Mouse (Mus musculus): ENCODE results near the gene Nectin1. TPM values are rescaled to one million over a fixed set of nuclear protein-coding genes. Genes with fewer than 3 reads are reported as not detected.

The Nectin1 gene
- polyA plus RNA-seq, 1 experiment from 2014 or later = 4.7 TPM

- no peak overlapping the region for H3K4me3 ChIP-seq (ENCODE audit: low read depth, low read length)
- H3K4me2 ChIP-seq (replicated peaks; ENCODE audit: low read depth) = 0 out of 2 replicates have a peak overlapping the region, but pooled peaks have one; percentile 21
- no peaks in the 10 kb centered on the region for H3K9me3 ChIP-seq (ENCODE audit: control insufficient read depth)
- peaks cover 9% of the 10 kb centered on the region for H3K4me1 ChIP-seq (replicated peaks; ENCODE audit: control insufficient read depth, insufficient read depth, low read length)
- peak overlapping the region; percentile 71; the same call in 1 of the 2 replicates for H3K27ac ChIP-seq (ENCODE audit: low read depth, low read length)
- WGBS = 6% methylated on average over 10 of the region's 10 CpGs
- H3K9ac ChIP-seq (ENCODE audit: low read depth, low read length) = no peak overlapping the region
- no peaks in the 10 kb centered on the region for H3K36me3 ChIP-seq (ENCODE audit: control insufficient read depth, insufficient read depth)
- ATAC-seq = peak; percentile 94
- no peak for TF ChIP-seq CTCF (IDR thresholded peaks at IDR 0.05; ENCODE audit: low read depth)
- H3K27me3 ChIP-seq (replicated peaks; ENCODE audit: control insufficient read depth, insufficient read depth, low read length) = no peaks in the 10 kb centered on the region
Observed at GRCm38 (mm10) chr9:43729450-43730266, 14.1 kb upstream of the Nectin1 start.

- no peak overlapping the region for H3K4me3 ChIP-seq (ENCODE audit: low read depth, low read length)
- H3K4me2 ChIP-seq (replicated peaks; ENCODE audit: low read depth) = no peak overlapping the region
- peaks cover 9% of the 10 kb centered on the region for H3K4me1 ChIP-seq (replicated peaks; ENCODE audit: control insufficient read depth, insufficient read depth, low read length)
- no peaks in the 10 kb centered on the region for H3K27me3 ChIP-seq (replicated peaks; ENCODE audit: control insufficient read depth, insufficient read depth, low read length)
- no peaks in the 10 kb centered on the region for H3K9me3 ChIP-seq (ENCODE audit: control insufficient read depth)
- WGBS = 21% methylated on average over 22 of the region's 22 CpGs
- no peak for ATAC-seq
- H3K9ac ChIP-seq (ENCODE audit: low read depth, low read length) = no peak overlapping the region
- no peaks in the 10 kb centered on the region for H3K36me3 ChIP-seq (ENCODE audit: control insufficient read depth, insufficient read depth)
- peak overlapping the region; percentile 71; the same call in 1 of the 2 replicates for H3K27ac ChIP-seq (ENCODE audit: low read depth, low read length)
- peak; percentile 82 for TF ChIP-seq CTCF (IDR thresholded peaks at IDR 0.05; ENCODE audit: low read depth)
Observed at GRCm38 (mm10) chr9:43730284-43731027, 13.3 kb upstream of the Nectin1 start.

- no peak overlapping the region for H3K9ac ChIP-seq (ENCODE audit: low read depth, low read length)
- 22% methylated on average over 6 of the region's 6 CpGs for WGBS
- H3K4me2 ChIP-seq (replicated peaks; ENCODE audit: low read depth) = no peak overlapping the region
- H3K36me3 ChIP-seq (ENCODE audit: control insufficient read depth, insufficient read depth) = no peaks in the 10 kb centered on the region
- no peak for TF ChIP-seq CTCF (IDR thresholded peaks at IDR 0.05; ENCODE audit: low read depth)
- H3K27me3 ChIP-seq (replicated peaks; ENCODE audit: control insufficient read depth, insufficient read depth, low read length) = no peaks in the 10 kb centered on the region
- no peak overlapping the region; the same call in 1 of the 2 replicates for H3K27ac ChIP-seq (ENCODE audit: low read depth, low read length)
- H3K4me1 ChIP-seq (replicated peaks; ENCODE audit: control insufficient read depth, insufficient read depth, low read length) = peaks cover 9% of the 10 kb centered on the region
- no peaks in the 10 kb centered on the region for H3K9me3 ChIP-seq (ENCODE audit: control insufficient read depth)
- peak; percentile 20; the same call in 1 of the 2 replicates for ATAC-seq
- H3K4me3 ChIP-seq (ENCODE audit: low read depth, low read length) = no peak overlapping the region
Observed at GRCm38 (mm10) chr9:43731880-43732279, 11.9 kb upstream of the Nectin1 start.

- Histone ChIP-seq H3K4me2 (replicated peaks; ENCODE audit: low read depth) (no peak overlapping the region), H3K4me3 (ENCODE audit: low read depth, low read length) (no peak overlapping the region), H3K36me3 (ENCODE audit: control insufficient read depth, insufficient read depth) (no peaks in the 10 kb centered on the region), H3K4me1 (replicated peaks; ENCODE audit: control insufficient read depth, insufficient read depth, low read length) (peaks cover 9% of the 10 kb centered on the region), H3K9me3 (ENCODE audit: control insufficient read depth) (no peaks in the 10 kb centered on the region), H3K27me3 (replicated peaks; ENCODE audit: control insufficient read depth, insufficient read depth, low read length) (no peaks in the 10 kb centered on the region), H3K9ac (ENCODE audit: low read depth, low read length) (no peak overlapping the region), H3K27ac (ENCODE audit: low read depth, low read length) (no peak overlapping the region)
- no peak for TF ChIP-seq CTCF (IDR thresholded peaks at IDR 0.05; ENCODE audit: low read depth)
- ATAC-seq = no peak
- 40% methylated on average over 8 of the region's 8 CpGs for WGBS
Observed at GRCm38 (mm10) chr9:43732671-43733070, 11.1 kb upstream of the Nectin1 start.

GRCm38 (mm10) chr9:43734952-43735351 lies 8.8 kb upstream of the Nectin1 start:
- Histone ChIP-seq H3K9ac (ENCODE audit: low read depth, low read length) (no peak overlapping the region), H3K4me2 (replicated peaks; ENCODE audit: low read depth) (no peak overlapping the region), H3K9me3 (ENCODE audit: control insufficient read depth) (no peaks in the 10 kb centered on the region), H3K4me3 (ENCODE audit: low read depth, low read length) (no peak overlapping the region), H3K4me1 (replicated peaks; ENCODE audit: control insufficient read depth, insufficient read depth, low read length) (peaks cover 1% of the 10 kb centered on the region), H3K27me3 (replicated peaks; ENCODE audit: control insufficient read depth, insufficient read depth, low read length) (no peaks in the 10 kb centered on the region), H3K36me3 (ENCODE audit: control insufficient read depth, insufficient read depth) (no peaks in the 10 kb centered on the region), H3K27ac (ENCODE audit: low read depth, low read length) (no peak overlapping the region)
- no peak for TF ChIP-seq CTCF (IDR thresholded peaks at IDR 0.05; ENCODE audit: low read depth)
- no peak for ATAC-seq

GRCm38 (mm10) chr9:43736046-43736730 lies 7.6 kb upstream of the Nectin1 start:
- no peaks in the 10 kb centered on the region for H3K27me3 ChIP-seq (replicated peaks; ENCODE audit: control insufficient read depth, insufficient read depth, low read length)
- H3K9ac ChIP-seq (ENCODE audit: low read depth, low read length) = no peak overlapping the region
- TF ChIP-seq CTCF (IDR thresholded peaks at IDR 0.05; ENCODE audit: low read depth) = no peak
- H3K9me3 ChIP-seq (ENCODE audit: control insufficient read depth) = no peaks in the 10 kb centered on the region
- no peak overlapping the region for H3K27ac ChIP-seq (ENCODE audit: low read depth, low read length)
- H3K4me2 ChIP-seq (replicated peaks; ENCODE audit: low read depth) = no peak overlapping the region
- ATAC-seq = no peak
- H3K4me1 ChIP-seq (replicated peaks; ENCODE audit: control insufficient read depth, insufficient read depth, low read length) = no peaks in the 10 kb centered on the region; the same call in 1 of the 2 replicates
- H3K36me3 ChIP-seq (ENCODE audit: control insufficient read depth, insufficient read depth) = no peaks in the 10 kb centered on the region
- H3K4me3 ChIP-seq (ENCODE audit: low read depth, low read length) = no peak overlapping the region
- 94% methylated on average over 9 of the region's 9 CpGs for WGBS
